Mouse (Mus musculus): ENCODE data around the gene Tmem132b.

- TF ChIP-seq CTCF (IDR thresholded peaks at IDR 0.05; ENCODE audit: low read depth, low read length) (no peak), POLR2A (IDR thresholded peaks at IDR 0.05; ENCODE audit: borderline replicate concordance, low read depth, low read length) (no peak)
Observed at GRCm38 (mm10) chr5:125836761-125837160, 305.2 kb downstream of the Tmem132b start.

Measured in bone marrow macrophage, adult 2 months (primary cell).